Mouse (Mus musculus) cerebral cortex, adult 2 months (tissue): ENCODE measurements around the gene Npb.

ENCODE experiments used
- WGBS: fragments of 180-500 bp; shearing (Covaris S2); methylation state at CpG from one replicate; pipeline ENCODE4 v1.1.7; 2018; 5-methylcytosine and 5-hydroxymethylcytosine counted together

The Npb gene

GRCm38 (mm10) chr11:120580190-120580589, 28.1 kb upstream of the Npb start:
- WGBS, result 35% methylated on average over 7 of the region's 7 CpGs

- WGBS, result under 1% methylated on average over 43 of the region's 44 CpGs
Observed at GRCm38 (mm10) chr11:120580871-120581331, 27.4 kb upstream of the Npb start.

GRCm38 (mm10) chr11:120581490-120582267, 26.6 kb upstream of the Npb start, which contains the start of gene Arhgdia:
Gene Arhgdia (minus strand): TSS chr11:120581624.
- 1% methylated on average over 73 of the region's 75 CpGs for WGBS

GRCm38 (mm10) chr11:120582268-120582981, 25.9 kb upstream of the Npb start:
- WGBS, result 54% methylated on average over 8 of the region's 8 CpGs

GRCm38 (mm10) chr11:120582982-120583293, 25.3 kb upstream of the Npb start:
- 90% methylated on average over 2 of the region's 2 CpGs for WGBS

GRCm38 (mm10) chr11:120583937-120584336, 24.3 kb upstream of the Npb start:
- WGBS, result 97% methylated on average over 1 of the region's 1 CpGs

GRCm38 (mm10) chr11:120588531-120588930, 19.7 kb upstream of the Npb start:
- WGBS, result 84% methylated on average over 6 of the region's 6 CpGs

GRCm38 (mm10) chr11:120597240-120598235, 10.7 kb upstream of the Npb start:
- WGBS, result 4% methylated on average over 97 of the region's 99 CpGs

- WGBS, result under 1% methylated on average over 88 of the region's 88 CpGs
Observed at GRCm38 (mm10) chr11:120598283-120598989, 9.8 kb upstream of the Npb start, which contains the start of the genes Alyref and Anapc11. Gene Alyref (minus strand): TSS chr11:120598365. Gene Anapc11 (plus strand): TSS chr11:120598421.

- 36% methylated on average over 17 of the region's 17 CpGs for WGBS
Observed at GRCm38 (mm10) chr11:120598990-120599549, 9.2 kb upstream of the Npb start.

GRCm38 (mm10) chr11:120600716-120601115, 7.6 kb upstream of the Npb start:
- WGBS, result 93% methylated on average over 3 of the region's 3 CpGs

- 79% methylated on average over 2 of the region's 2 CpGs for WGBS
Observed at GRCm38 (mm10) chr11:120603545-120603944, 4.7 kb upstream of the Npb start.

GRCm38 (mm10) chr11:120605667-120606066, 2.6 kb upstream of the Npb start:
- 73% methylated on average over 7 of the region's 7 CpGs for WGBS

- 72% methylated on average over 4 of the region's 4 CpGs for WGBS
Observed at GRCm38 (mm10) chr11:120606764-120607163, 1.5 kb upstream of the Npb start.

- WGBS, result 40% methylated on average over 8 of the region's 8 CpGs
Observed at GRCm38 (mm10) chr11:120609250-120609649, 973 bp downstream of the Npb start.

- 72% methylated on average over 9 of the region's 9 CpGs for WGBS
Observed at GRCm38 (mm10) chr11:120610477-120611046, 2.3 kb downstream of the Npb start.

GRCm38 (mm10) chr11:120612763-120613162, 4.5 kb downstream of the Npb start:
- WGBS, result 37% methylated on average over 6 of the region's 6 CpGs

GRCm38 (mm10) chr11:120613481-120613972, 5.2 kb downstream of the Npb start:
- 88% methylated on average over 10 of the region's 10 CpGs for WGBS

GRCm38 (mm10) chr11:120613976-120614375, 5.7 kb downstream of the Npb start:
- 77% methylated on average over 8 of the region's 8 CpGs for WGBS

- WGBS, result 74% methylated on average over 6 of the region's 6 CpGs
Observed at GRCm38 (mm10) chr11:120615167-120615566, 6.9 kb downstream of the Npb start.
